8 mouse cellular contexts compared by ENCODE assay signal in the genomic region with DNA sequence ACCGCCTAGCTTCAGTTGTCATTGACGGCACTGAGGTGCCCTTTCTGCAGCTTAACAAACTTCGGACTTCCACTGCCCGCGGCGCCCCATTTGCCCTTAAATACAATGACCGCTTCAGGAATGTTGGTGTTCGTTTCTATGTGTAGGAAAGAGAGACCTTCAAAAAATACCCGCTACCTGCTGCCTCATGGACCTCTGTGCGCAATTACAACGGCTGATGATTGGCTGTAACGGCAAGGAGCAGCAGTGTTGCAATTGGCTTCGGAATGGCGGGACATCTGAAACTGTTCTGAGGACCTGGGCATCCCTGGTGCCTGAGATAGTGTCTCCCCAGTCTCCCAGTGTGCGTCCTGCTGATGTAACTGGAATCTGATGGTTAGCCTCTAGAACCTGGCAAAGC. TPM values are rescaled to one million over a fixed set of nuclear protein-coding genes. Genes with fewer than 3 reads are reported as not detected.
DNase-seq lines count a peak whose midpoint lies in the region; ATAC-seq and TF ChIP-seq lines count a peak whose summit lies in the region.

No protein-coding gene starts in this region.

- no peak for TF ChIP-seq POLR2A in testis, adult 2 months (IDR thresholded peaks at IDR 0.05; ENCODE audit: control insufficient read depth, low read depth, low read length)

- WGBS in embryonic facial prominence, embryonic 15.5 days: under 1% methylated on average over 15 of the region's 15 CpGs

- peak overlapping the region; percentile 93 for H3K4me2 ChIP-seq in embryonic facial prominence, embryonic 15.5 days (replicated peaks)

- H3K9ac ChIP-seq in embryonic facial prominence, embryonic 15.5 days: peak overlapping the region; percentile 81; the same call in 1 of the 2 replicates

- H3K4me1 ChIP-seq in testis, adult 2 months (ENCODE audit: control insufficient read depth, insufficient read depth, low read length): peaks cover 12% of the 10 kb centered on the region
- H3K4me1 ChIP-seq in embryonic facial prominence, embryonic 15.5 days: peaks cover 14% of the 10 kb centered on the region

- no peaks in the 10 kb centered on the region for H3K27me3 ChIP-seq in testis, adult 2 months (ENCODE audit: control insufficient read depth, insufficient read depth, low read length)
- peaks cover 10% of the 10 kb centered on the region for H3K27me3 ChIP-seq in embryonic facial prominence, embryonic 15.5 days

- peak overlapping the region; percentile 96 for H3K4me3 ChIP-seq in testis, adult 2 months (ENCODE audit: control insufficient read depth, low read depth, low read length)
- H3K4me3 ChIP-seq in embryonic facial prominence, embryonic 15.5 days (replicated peaks): peak overlapping the region; percentile 82

- TF ChIP-seq CTCF in testis, adult 2 months (IDR thresholded peaks at IDR 0.05; ENCODE audit: control insufficient read depth, insufficient read depth, insufficient replicate concordance, low read depth, low read length): no peak

- ATAC-seq in embryonic facial prominence, embryonic 15.5 days (ENCODE audit: insufficient number of reproducible peaks, low FRiP score, low TSS enrichment, low read depth): no peak; the same call in 1 of the 2 replicates

- no peak for DNase-seq in testis, postnatal 14 days (ENCODE audit: low spot score)
- DNase-seq in heart, postnatal 4 days: peak; percentile 29
- peak; percentile 24 to 37 for DNase-seq in layer of hippocampus, postnatal 36 days
- peak; percentile 21 for DNase-seq in lung, postnatal 14 days
- DNase-seq in skeletal muscle tissue, adult 2 months (ENCODE audit: low read depth, low spot score): peak; percentile 10
- no peak for DNase-seq in urinary bladder, adult 18-20 months (ENCODE audit: low spot score in 2 of 2)

- H3K36me3 ChIP-seq in testis, adult 2 months (ENCODE audit: control insufficient read depth, insufficient read depth, low read length): no peaks in the 10 kb centered on the region
- H3K36me3 ChIP-seq in embryonic facial prominence, embryonic 15.5 days: peaks cover 10% of the 10 kb centered on the region

- peak overlapping the region; percentile 90 for H3K27ac ChIP-seq in testis, adult 2 months (ENCODE audit: control insufficient read depth, insufficient read depth, low read depth, low read length)
- H3K27ac ChIP-seq in embryonic facial prominence, embryonic 15.5 days (replicated peaks): peak overlapping the region; percentile 77; the same call in 1 of the 2 replicates

- no peaks in the 10 kb centered on the region for H3K9me3 ChIP-seq in embryonic facial prominence, embryonic 15.5 days (replicated peaks)

RNA-seq across cellular contexts. Expression of gene Zfp688, which starts 0.4 kb away (rescaled TPM):
- 18.6 and 30.1 TPM in 2 replicates for polyA plus RNA-seq in testis, adult 2 months (2012; rRNA removed)
- polyA plus RNA-seq in embryonic facial prominence, embryonic 15.5 days (2015; fragmentation: Nextera tagmentation; extraction: Ambion mirVana): 24.1 and 24.8 TPM in 2 replicates
- 1 to 10 TPM; 3.8 to 6.0 TPM for total RNA-seq in heart, postnatal 4 days (2021)
- total RNA-seq in layer of hippocampus, postnatal 36 days (2021): 10 to 100 TPM; 12.5 to 17.4 TPM

RNA-seq across cellular contexts. Expression of gene Zfp764, which starts 15.6 kb away (rescaled TPM):
- polyA plus RNA-seq in testis, adult 2 months (2012; rRNA removed): 0.30 and 0.31 TPM in 2 replicates
- 8.9 and 9.2 TPM in 2 replicates for polyA plus RNA-seq in embryonic facial prominence, embryonic 15.5 days (2015; fragmentation: Nextera tagmentation; extraction: Ambion mirVana)
- total RNA-seq in heart, postnatal 4 days (2021): 1 to 10 TPM; 4.9 to 5.0 TPM
- 1 to 10 TPM; 3.7 to 4.8 TPM for total RNA-seq in layer of hippocampus, postnatal 36 days (2021)

RNA-seq across cellular contexts. Expression of gene Zfp689, which starts 26.7 kb away (rescaled TPM):
- 11.2 and 12.7 TPM in 2 replicates for polyA plus RNA-seq in testis, adult 2 months (2012; rRNA removed)
- polyA plus RNA-seq in embryonic facial prominence, embryonic 15.5 days (2015; fragmentation: Nextera tagmentation; extraction: Ambion mirVana): 8.0 and 8.8 TPM in 2 replicates
- 1 to 10 TPM; 3.9 to 4.8 TPM for total RNA-seq in heart, postnatal 4 days (2021)
- 1 to 10 TPM; 6.9 to 7.1 TPM for total RNA-seq in layer of hippocampus, postnatal 36 days (2021)

RNA-seq across cellular contexts. Expression of gene E430018J23Rik, which starts 28.8 kb away (rescaled TPM):
- polyA plus RNA-seq in testis, adult 2 months (2012; rRNA removed): 6.2 and 6.7 TPM in 2 replicates
- polyA plus RNA-seq in embryonic facial prominence, embryonic 15.5 days (2015; fragmentation: Nextera tagmentation; extraction: Ambion mirVana): 8.4 and 9.2 TPM in 2 replicates
- 1 to 10 TPM; 4.0 to 4.8 TPM for total RNA-seq in heart, postnatal 4 days (2021)
- total RNA-seq in layer of hippocampus, postnatal 36 days (2021): 1 to 10 TPM; 6.8 to 7.0 TPM

RNA-seq across cellular contexts. Expression of gene 9130019O22Rik, which starts 35.3 kb away (rescaled TPM):
- polyA plus RNA-seq in testis, adult 2 months (2012; rRNA removed): 0.32 and 0.37 TPM in 2 replicates
- polyA plus RNA-seq in embryonic facial prominence, embryonic 15.5 days (2015; fragmentation: Nextera tagmentation; extraction: Ambion mirVana): 5.3 and 6.2 TPM in 2 replicates
- total RNA-seq in heart, postnatal 4 days (2021): 1 to 10 TPM; 2.6 to 3.2 TPM
- total RNA-seq in layer of hippocampus, postnatal 36 days (2021): 1 to 10 TPM; 2.7 to 3.2 TPM

Comparison
In these comparisons a context has a peak if more than half of its experiments do, and no peak if none do; other contexts are left out.
1. DNase-seq: peak in heart, postnatal 4 days (single experiment), layer of hippocampus, postnatal 36 days (2 of 2), lung, postnatal 14 days (single experiment) and skeletal muscle tissue, adult 2 months (single experiment); none in testis, postnatal 14 days (single experiment) and urinary bladder, adult 18-20 months (0 of 2).